Comparison of ENCODE assay signal across 8 mouse cellular contexts in the genomic region with DNA sequence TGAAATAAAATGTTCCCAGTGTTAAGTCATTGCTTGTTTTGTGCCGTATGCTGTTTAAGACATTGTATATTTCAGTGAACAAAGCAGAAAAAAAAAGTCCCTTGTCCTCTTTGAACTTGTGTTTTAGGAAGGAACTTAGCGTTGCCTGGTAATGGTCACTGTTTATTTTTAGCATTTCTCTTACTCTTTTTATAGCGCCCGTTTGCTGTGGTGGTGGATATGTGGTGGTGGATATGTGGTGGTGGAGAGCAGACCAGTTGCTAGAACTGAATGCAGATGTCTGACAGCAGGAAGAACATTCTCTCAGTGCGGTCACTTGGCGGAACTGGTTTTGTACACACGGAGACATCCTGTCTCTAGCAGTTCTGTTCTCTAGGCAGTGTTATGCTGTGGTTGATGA. TPM values are rescaled to one million over a fixed set of nuclear protein-coding genes. Genes with fewer than 3 reads are reported as not detected.
DNase-seq lines count a peak whose midpoint lies in the region; ATAC-seq lines count a peak whose summit lies in the region.

No protein-coding gene starts in this region.

- 30% methylated on average over 7 of the region's 7 CpGs for WGBS in liver, embryonic 13.5 days (ENCODE audit: insufficient replicate concordance)
- WGBS in hindbrain, embryonic 16.5 days: 89% methylated on average over 7 of the region's 7 CpGs

- DNase-seq in layer of hippocampus, adult 9-11 months: peak; percentile 86
- no peak for DNase-seq in layer of hippocampus, adult 8-10 months (ENCODE audit: low spot score in 2 of 2)
- peak; percentile 15 for DNase-seq in liver, embryonic 13.5 days
- peak; percentile 54 for DNase-seq in skeletal muscle tissue, adult 2 months (ENCODE audit: low read depth, low spot score)
- no peak for DNase-seq in urinary bladder, postnatal 10 days (ENCODE audit: low spot score)
- DNase-seq in adrenal gland, adult 2 months: no peak

- no peak overlapping the region for H3K4me3 ChIP-seq in liver, embryonic 13.5 days (replicated peaks)
- H3K4me3 ChIP-seq in hindbrain, embryonic 16.5 days (ENCODE audit: low read length): no peak overlapping the region

- peaks cover 20% of the 10 kb centered on the region for H3K4me1 ChIP-seq in liver, embryonic 13.5 days (replicated peaks)
- H3K4me1 ChIP-seq in hindbrain, embryonic 16.5 days (ENCODE audit: control insufficient read depth, insufficient read depth, low read depth, low read length): no peaks in the 10 kb centered on the region

- no peak overlapping the region for H3K9ac ChIP-seq in liver, embryonic 13.5 days
- H3K9ac ChIP-seq in hindbrain, embryonic 16.5 days (ENCODE audit: low read depth, low read length): no peak overlapping the region

- no peaks in the 10 kb centered on the region for H3K9me3 ChIP-seq in liver, embryonic 13.5 days (replicated peaks)
- no peaks in the 10 kb centered on the region for H3K9me3 ChIP-seq in hindbrain, embryonic 16.5 days (ENCODE audit: control insufficient read depth, low read length)

- H3K27me3 ChIP-seq in liver, embryonic 13.5 days: no peaks in the 10 kb centered on the region
- no peaks in the 10 kb centered on the region for H3K27me3 ChIP-seq in hindbrain, embryonic 16.5 days (replicated peaks; ENCODE audit: control insufficient read depth, insufficient read depth, low read length)

- no peak overlapping the region for H3K27ac ChIP-seq in liver, embryonic 13.5 days
- H3K27ac ChIP-seq in hindbrain, embryonic 16.5 days (ENCODE audit: low read depth, low read length): no peak overlapping the region

- peak; percentile 98 for ATAC-seq in granulocyte monocyte progenitor cell, adult 5-6 weeks (replicated peaks; ENCODE audit: poor library complexity, severe bottlenecking)
- ATAC-seq in liver, embryonic 13.5 days (ENCODE audit: low read depth): peak; percentile 47
- no peak for ATAC-seq in hindbrain, embryonic 16.5 days

- no peak overlapping the region for H3K4me2 ChIP-seq in liver, embryonic 13.5 days
- H3K4me2 ChIP-seq in hindbrain, embryonic 16.5 days (ENCODE audit: low read length): no peak overlapping the region

- H3K36me3 ChIP-seq in liver, embryonic 13.5 days: peaks cover 45% of the 10 kb centered on the region
- H3K36me3 ChIP-seq in hindbrain, embryonic 16.5 days (ENCODE audit: control insufficient read depth, insufficient read depth, low read length): peaks cover 19% of the 10 kb centered on the region

RNA-seq across cellular contexts. Expression of a gene that starts 8.1 kb away (rescaled TPM):
- total RNA-seq in layer of hippocampus, adult 8-10 months (2022): 10 to 100 TPM; 80.1 to 90.7 (median 88.1) TPM
- total RNA-seq in granulocyte monocyte progenitor cell, adult 5-6 weeks (2014; fragmentation: Nextera tagmentation): 72.0 and 81.7 TPM in 2 replicates
- 147 and 155 TPM in 2 replicates for total RNA-seq in granulocyte monocyte progenitor cell, adult 5-6 weeks (2017)
- polyA plus RNA-seq in liver, embryonic 13.5 days (2015; fragmentation: Nextera tagmentation; extraction: Ambion mirVana): 96.0 and 110 TPM in 2 replicates
- polyA plus RNA-seq in hindbrain, embryonic 16.5 days (2015; fragmentation: Nextera tagmentation; extraction: Ambion mirVana): 170 and 173 TPM in 2 replicates
- total RNA-seq in adrenal gland, adult 2 months (2021): 10 to 100 TPM; 78.9 to 79.5 TPM
- 8.5 and 8.8 TPM in 2 replicates for polyA plus RNA-seq in adrenal gland, adult 2 months (2012; rRNA removed)

RNA-seq across cellular contexts. Expression of a gene that starts 25.7 kb away (rescaled TPM):
- total RNA-seq in layer of hippocampus, adult 8-10 months (2022): 10 to 100 TPM; 17.9 to 19.9 (median 19.3) TPM
- total RNA-seq in granulocyte monocyte progenitor cell, adult 5-6 weeks (2014; fragmentation: Nextera tagmentation): 26.2 and 27.7 TPM in 2 replicates
- 26.6 and 31.6 TPM in 2 replicates for total RNA-seq in granulocyte monocyte progenitor cell, adult 5-6 weeks (2017)
- polyA plus RNA-seq in liver, embryonic 13.5 days (2015; fragmentation: Nextera tagmentation; extraction: Ambion mirVana): 9.3 and 12.1 TPM in 2 replicates
- 7.7 and 8.8 TPM in 2 replicates for polyA plus RNA-seq in hindbrain, embryonic 16.5 days (2015; fragmentation: Nextera tagmentation; extraction: Ambion mirVana)
- 10 to 100 TPM in 1 of 2 experiments, 1 to 10 TPM in 1; 8.6 to 14.6 TPM for total RNA-seq in adrenal gland, adult 2 months (2021)
- 1.8 and 2.7 TPM in 2 replicates for polyA plus RNA-seq in adrenal gland, adult 2 months (2012; rRNA removed)

RNA-seq across cellular contexts. Expression of a gene that starts 45.9 kb away (rescaled TPM):
- not detected for total RNA-seq in layer of hippocampus, adult 8-10 months (2022)
- 5,016 and 5,973 TPM in 2 replicates for total RNA-seq in granulocyte monocyte progenitor cell, adult 5-6 weeks (2014; fragmentation: Nextera tagmentation)
- total RNA-seq in granulocyte monocyte progenitor cell, adult 5-6 weeks (2017): 4,049 and 4,633 TPM in 2 replicates
- 56.3 and 58.7 TPM in 2 replicates for polyA plus RNA-seq in liver, embryonic 13.5 days (2015; fragmentation: Nextera tagmentation; extraction: Ambion mirVana)
- polyA plus RNA-seq in hindbrain, embryonic 16.5 days (2015; fragmentation: Nextera tagmentation; extraction: Ambion mirVana): 0.65 and 0.66 TPM in 2 replicates
- total RNA-seq in adrenal gland, adult 2 months (2021): 10 to 100 TPM in 1 of 2 experiments, 1 to 10 TPM in 1; 5.7 to 11.3 TPM
- polyA plus RNA-seq in adrenal gland, adult 2 months (2012; rRNA removed): 5.0 and 5.1 TPM in 2 replicates

Comparison
In these comparisons a context has a peak if more than half of its experiments do, and no peak if none do; other contexts are left out.
1. DNase-seq: peak in layer of hippocampus, adult 9-11 months (single experiment), liver, embryonic 13.5 days (single experiment) and skeletal muscle tissue, adult 2 months (single experiment); none in layer of hippocampus, adult 8-10 months (0 of 2), urinary bladder, postnatal 10 days (single experiment) and adrenal gland, adult 2 months (single experiment).
2. RNA of a gene that starts 45.9 kb away (total RNA-seq): 4,049 to 5,973 TPM in granulocyte monocyte progenitor cell, adult 5-6 weeks; 5.7 to 11.3 TPM in adrenal gland, adult 2 months and not detected in layer of hippocampus, adult 8-10 months; every median in the first group is over 100 times any median in the second.